Mouse (Mus musculus) mesoderm, embryonic 11.5 days (tissue): ENCODE data around the gene Ap2m1.
A peak's percentile ranks its signal among the peaks of the same experiment; 100 is the strongest.
"Not testable (repeated sequence)": the region's sequence is repeated elsewhere in the genome, so short reads cannot be mapped to it uniquely, and the experiment has no call there.

Experiments used
- DNase-seq: peaks from one replicate; pipeline ENCODE4 v3.0.0-alpha.2; 2012; ENCODE audit warnings: low read depth, low spot score

The Ap2m1 gene

DNA sequence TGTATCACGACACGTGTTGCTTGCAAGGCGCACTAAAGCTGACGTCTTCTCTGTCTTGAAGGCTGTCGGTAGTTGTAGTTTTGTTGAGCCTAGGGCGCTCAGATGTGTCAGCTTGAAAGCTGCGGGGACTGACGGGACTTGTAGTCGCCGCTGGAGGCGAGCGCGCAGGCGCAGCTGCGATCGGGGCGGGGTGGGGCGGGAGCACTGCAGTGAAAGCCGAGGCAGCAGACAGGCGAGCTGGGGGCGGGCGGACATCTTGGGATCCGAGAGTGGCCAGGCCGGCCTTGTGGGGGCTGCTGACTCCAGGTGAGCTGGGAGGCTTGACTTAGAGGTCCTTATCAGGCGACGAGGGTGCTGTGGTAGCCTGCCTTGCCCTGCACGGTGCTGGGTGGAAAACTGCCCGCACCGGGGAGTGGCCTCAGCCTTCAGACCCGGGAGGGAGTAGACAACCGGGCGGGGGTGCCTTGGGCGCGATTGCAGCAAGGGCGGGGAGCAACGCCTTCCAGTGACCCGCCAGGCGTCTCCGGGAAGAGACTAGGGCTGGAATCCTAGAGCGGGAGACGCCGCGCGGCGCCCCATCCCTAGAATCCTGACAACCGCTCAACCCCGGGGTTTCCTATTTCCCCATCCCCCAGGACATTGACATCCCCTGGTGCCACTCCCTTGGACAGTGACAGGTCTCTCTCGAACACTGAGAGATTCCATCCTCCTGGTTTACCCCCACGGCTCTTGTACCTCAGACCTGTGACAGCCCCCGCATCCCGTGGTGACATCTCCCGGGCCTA, at the start of gene Ap2m1:
TSS of gene Ap2m1 (plus strand) at position 183 of the 785 bp plus-strand sequence.
- DNase-seq, result peak; percentile 99

DNA sequence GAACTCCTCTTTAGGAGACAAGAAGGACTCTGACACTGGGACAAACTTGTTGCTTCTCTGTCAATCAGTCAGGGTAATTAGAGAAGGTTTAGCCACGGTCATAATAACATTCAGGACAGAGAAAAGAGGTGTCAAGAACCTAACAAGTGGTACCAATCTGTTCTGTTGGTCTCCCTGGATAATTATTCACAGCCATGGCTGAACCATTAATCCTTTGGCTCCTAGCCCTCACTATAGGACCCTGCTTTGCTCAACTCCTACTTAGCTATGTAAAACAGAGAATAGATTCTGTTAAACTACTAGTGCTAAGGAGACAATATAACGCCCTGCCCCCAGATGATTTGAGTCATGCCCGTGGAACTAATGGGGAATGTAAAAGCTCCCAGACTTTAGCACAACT, 49.2 kb upstream of the Ap2m1 start:
- DNase-seq, result no peak

DNA sequence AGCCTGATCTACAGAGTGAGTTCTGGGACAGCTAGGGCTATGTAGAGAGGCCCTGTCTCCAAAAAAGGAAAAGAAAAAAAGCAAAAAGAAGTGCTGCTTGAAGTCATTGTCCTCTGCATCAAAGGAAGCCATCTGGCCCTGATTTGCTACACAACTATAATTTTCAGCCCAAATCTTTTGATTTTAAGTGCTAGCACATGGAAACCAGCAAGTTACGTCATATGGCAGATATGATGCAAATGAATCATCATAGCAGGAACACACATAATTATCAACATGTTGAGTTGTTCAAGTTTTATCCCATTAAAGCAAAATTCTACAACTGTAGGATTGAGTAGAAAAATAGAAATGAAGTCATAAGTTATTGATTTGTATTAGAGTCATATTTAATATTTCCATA, 47.1 kb upstream of the Ap2m1 start:
- DNase-seq, result no peak

DNA sequence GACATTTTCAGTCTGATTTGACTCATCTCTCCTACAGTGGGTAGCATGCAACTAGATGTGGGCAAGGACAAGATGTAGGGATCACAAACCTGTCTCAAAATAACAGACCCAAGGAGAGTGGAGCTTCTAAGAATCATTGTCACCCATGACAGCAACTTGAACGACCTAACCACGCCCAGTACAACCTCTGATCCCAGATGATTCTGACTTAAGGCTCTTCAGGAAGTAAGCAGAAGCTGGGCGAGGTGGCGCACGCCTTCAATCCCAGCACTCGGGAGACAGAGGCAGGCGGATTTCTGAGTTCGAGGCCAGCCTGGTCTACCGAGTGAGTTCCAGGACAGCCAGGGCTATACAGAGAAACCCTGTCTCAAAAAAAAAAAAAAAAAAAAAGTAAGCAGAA, 46.5 kb upstream of the Ap2m1 start:
- not testable (repeated sequence) for DNase-seq

DNA sequence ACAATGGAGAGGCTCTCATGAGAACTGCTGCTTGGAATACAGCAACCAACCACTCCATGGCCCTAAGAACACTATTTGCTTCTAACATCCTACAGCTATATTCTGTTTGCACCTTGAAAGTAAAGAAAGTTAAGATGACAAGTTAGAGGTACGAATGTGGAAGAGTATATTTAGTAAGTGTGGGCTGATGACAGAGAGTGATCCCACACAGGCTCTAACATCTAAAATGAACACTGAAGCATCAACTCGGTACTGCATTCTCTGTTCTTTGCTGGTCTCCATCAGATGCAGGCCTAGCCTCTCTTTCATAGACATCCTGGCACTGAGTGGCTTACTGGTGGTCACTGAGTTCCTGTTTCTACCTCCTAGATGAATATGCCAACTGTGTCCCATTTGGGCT, 46.0 kb upstream of the Ap2m1 start:
- DNase-seq, result no peak

DNA sequence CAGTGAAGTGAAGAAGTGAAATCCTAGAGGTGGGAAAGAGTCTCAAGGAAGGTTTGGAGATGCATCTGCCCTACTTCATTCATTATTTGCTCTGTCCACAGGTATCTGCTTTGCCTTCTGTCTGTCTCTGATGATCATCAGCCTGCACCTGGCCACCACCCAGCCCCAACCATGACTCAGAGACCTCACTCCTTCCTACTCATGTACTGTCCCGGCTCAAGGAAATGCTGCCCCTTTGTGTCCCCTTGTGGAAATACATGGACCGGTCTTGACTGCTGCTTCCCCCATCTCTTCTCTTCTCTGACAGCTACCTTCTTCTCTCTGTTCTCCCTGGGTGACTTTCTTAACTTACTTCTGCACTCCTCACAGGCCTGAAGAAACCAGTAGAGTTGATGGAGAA, 44.7 kb upstream of the Ap2m1 start:
- DNase-seq, result no peak

DNA sequence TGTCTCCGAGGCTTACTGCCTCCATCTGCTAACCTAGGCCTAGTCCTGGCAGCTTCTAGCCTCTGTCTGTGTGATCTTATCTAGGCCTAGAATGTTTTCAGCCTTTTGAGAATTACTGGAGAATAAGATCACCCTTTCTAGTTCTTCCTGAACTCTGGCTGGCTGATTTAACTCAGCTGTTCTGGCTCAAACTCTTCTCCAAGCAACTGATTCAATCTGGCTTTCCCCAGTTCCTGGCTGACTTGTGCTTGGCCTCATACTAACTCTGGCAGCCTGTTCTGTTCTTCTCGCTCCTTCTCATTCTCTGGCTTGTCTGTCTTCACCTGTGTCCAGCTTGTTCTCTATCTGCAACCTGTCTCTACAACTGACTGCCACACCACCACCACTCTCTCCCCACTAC, 44.0 kb upstream of the Ap2m1 start:
- no peak for DNase-seq

DNA sequence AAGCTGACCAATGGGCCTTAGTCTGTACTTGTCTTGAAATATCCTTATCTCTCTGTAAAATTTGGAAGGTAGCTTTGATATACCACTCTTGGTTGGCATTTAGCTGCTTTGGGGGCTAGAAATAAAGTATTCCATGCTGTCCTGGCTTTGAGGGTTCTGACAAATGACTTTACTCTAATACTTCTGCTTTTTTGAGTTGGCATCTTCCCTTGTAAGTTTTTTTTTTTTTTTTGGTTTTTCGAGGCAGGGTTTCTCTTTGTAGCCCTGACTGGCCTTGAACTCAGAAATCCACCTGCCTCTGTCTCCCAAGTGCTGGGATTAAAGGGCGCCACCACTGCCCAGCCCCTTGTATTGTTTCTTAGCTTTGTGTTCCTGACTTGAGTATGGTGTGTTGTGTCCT, 41.8 kb upstream of the Ap2m1 start:
- DNase-seq, result no peak

DNA sequence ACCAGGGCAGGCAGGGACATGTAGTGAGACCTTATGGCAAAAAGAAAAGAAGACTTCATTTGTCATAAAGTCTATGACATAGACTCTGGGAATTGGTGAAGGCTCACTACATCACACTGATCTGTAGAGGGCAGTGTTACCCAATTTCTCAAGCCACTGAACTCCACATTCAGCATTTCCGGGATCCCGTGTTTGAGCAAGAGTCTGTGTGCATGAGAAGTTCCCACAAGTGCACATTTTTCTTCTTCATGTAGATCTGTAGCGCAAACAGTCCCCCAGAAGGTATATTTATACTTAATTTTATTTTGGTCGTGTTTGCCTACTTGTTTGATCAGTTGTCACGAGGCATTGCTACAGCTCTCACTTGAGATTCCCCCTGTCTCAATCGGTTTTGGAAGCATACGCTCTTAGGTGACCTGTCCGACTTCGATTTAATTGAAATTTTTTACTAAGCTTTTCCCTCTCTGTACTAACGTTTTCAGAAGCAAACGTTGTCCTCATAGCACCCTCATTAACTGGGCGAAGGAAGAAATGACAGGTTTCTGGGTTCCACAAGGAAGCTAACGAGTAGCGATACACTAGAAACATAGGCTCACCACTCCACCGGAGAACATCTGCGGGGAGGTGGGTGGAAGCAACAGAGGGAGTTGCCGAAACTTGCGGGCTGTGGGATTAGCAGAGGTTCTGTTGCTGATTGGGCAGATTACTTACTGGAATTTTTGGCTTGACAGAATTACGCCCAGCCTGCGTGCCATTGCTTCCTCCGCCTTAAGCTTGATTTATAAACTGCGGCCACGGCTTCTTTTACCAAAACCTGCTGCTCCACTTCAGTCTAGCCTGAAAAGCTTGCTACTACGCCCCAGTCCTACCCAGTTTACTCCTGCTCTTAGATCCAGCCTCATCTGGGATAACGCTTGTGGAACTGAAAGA, 38.3 kb upstream of the Ap2m1 start:
- peak; percentile 68 for DNase-seq

DNA sequence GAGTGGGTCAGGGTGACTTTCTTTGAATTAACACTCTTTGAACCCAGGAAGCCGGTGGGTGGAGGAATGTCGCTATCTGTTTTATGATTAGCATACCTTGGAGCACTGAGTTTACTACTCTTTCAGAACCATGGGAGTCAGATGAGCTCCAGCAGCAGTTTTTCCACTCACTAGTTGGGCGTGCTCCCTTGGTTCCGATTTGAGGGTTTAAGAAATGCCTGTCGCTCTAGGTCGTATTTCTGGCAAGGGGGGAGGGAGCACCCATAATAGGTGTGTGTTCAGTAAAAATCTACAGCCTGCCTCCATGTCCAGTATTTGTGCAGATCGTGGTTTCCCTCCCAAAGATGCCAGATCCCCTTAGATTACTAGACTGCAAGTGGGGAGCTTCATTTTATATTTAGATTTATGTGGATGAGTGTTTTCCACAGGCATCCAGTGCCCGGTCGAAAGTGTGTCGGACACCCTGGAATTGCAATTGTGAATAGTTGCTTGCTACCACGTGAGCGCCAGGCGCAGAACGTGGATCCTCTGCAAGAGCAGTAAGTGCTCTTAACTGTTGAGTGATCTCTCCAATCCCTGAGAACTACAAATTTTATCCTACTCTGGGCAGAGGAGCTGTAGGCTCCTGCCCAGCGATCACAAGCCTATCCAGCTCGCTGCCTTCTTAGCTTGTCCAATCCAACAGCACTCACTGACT, 37.1 kb upstream of the Ap2m1 start:
- DNase-seq, result no peak

DNA sequence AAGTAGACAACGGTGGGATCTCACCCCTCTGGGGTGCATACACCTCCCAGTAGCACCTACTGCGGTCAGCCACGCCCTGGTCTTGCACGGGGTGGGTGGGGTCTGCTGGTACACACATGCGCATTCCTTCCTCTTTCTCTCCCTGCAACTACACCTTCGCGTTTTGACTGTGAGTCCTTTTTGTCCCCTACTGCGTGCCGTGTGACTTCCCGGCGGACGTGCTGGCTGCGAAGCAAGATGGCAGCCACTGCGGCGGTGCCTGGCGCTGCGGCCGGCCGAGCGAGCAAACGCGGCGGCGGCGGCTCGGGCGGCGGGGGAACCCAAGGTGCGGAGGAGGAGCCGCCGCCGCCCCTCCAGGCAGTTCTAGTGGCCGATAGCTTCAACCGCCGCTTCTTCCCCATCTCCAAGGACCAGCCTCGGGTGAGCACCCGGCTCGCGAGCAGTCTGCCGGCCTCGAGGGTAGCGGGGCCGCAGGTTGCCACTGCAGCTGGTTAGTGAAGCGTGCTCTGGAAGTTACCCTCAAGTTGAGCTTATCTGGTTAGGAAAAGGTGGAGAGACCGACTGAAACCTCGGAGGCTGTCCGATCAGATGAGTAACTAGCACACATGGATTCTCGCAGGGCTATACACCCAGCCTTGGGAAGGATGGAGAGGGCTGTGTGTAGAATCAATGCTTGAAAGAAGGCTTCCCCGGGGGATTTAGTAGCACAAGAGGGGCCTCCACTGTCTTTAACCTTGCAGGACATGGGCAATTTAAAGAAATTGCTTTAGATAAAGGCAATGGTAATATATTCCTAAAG, 36.4 kb upstream of the Ap2m1 start, which contains the start of gene Eif2b5:
TSS of gene Eif2b5 (plus strand) at position 141 of the 799 bp plus-strand sequence.
- peak; percentile 90 for DNase-seq

DNA sequence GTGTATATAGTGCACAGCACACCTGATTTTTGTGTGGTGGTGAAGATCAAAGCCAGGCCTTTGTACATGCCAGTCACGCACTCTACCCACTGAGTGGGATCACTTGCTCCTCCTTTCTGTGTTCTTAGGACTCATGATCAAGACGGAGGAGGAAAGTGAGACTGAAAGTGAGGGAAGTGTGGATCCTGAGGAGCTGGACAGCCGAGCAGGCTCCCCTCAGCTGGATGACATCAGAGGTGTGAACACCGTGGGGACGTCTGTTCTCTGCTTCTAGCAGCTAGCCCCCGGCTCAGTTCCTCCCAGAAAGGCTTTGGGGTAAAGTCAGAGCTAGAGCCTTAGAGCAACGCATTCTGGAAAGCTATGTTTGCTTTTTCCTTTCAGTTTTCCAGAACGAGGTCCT, 29.3 kb upstream of the Ap2m1 start:
- no peak for DNase-seq

DNA sequence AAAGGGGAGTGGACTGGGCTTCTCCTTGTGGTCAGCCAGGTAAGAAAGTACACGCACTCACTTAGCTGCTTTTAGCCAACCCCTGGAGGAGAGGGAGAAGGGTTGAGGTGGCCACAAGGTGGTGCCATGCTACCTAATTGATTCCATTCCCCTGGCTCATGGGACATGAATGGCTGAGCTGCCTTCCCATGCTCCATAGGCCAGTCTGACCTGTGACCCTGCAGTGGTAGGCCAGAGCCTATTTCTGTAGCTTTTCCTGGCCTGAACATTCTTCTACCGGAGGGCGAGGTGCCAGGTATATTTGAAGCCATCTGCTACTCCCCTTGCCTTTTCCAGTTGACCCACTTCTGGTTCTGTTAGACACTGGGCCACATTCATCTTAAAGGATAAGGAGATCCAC, 25.9 kb upstream of the Ap2m1 start:
- peak; percentile 37 for DNase-seq

DNA sequence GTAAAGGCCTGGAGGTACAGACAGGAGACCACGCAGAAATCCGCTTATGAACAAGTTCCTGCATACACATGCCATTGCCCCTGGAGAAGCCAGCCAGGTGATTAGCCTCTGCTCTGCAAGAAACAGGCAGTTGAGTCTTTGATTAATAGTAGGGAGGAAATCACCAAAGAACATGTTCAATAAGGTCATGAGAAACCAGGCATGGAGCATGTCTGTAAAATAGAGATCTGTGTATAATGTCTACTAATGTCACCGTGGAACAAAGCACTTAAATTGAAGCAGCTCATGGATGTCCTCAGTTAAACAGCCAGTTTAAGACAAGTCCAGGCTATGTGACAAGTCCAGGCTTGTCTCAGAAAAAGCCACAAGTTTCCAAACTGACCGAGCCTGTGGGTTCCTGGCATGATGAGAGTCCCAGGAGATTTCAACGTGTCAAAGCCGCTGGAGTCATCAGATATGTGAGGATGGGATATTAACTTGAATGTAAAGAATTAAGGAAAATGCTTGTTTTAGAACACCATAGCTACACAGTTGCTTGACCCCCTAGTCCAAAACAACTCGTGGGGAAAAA, 23.9 kb upstream of the Ap2m1 start:
- no peak for DNase-seq

DNA sequence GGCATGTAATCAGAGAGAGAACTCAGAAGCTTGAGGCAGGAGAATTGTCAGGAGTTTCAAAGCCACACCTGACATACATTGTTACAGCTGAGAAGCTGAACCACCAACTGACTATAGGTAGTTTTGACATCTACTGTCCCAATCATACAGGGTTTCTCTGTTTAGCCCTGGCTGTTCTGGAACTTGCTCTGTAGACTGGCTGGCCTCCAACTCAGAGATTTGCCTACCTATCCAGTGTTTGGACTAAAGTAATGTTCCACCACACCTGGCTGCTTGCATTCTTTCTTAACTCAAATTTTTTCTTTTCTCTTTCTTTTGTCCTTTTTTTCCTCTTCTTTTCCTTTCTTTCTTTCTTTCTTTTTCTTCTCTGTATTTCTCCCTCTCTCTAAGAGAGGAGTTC, 19.2 kb upstream of the Ap2m1 start:
- DNase-seq, result no peak

DNA sequence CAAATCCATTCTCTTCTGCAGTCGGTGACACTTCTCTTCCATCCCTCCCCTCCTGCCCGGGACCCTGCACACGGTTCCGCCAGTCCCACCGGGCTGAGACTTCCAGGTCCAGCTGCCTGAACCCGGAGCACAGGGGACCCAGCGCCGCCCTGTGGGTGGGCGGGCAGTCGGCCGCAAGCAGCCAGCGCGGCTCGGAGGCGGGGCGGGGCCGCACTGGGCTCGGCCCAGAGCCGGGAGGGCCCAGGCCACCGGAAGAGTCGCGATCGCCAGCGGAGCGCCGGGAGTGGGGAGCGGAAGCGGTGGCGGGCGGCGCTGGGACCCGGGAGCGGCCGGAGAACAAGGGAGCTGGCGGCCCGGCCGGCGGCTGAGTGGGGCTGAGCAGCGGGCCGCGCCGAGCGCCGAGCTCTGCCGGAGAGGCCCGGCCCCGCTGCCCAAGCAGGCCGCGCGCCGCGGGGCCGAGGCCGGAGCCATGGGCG, 18.5 kb upstream of the Ap2m1 start, which contains the start of gene Dvl3:
TSS of gene Dvl3 (plus strand) at position 257 of the 476 bp plus-strand sequence.
- peak; percentile 90 for DNase-seq

DNA sequence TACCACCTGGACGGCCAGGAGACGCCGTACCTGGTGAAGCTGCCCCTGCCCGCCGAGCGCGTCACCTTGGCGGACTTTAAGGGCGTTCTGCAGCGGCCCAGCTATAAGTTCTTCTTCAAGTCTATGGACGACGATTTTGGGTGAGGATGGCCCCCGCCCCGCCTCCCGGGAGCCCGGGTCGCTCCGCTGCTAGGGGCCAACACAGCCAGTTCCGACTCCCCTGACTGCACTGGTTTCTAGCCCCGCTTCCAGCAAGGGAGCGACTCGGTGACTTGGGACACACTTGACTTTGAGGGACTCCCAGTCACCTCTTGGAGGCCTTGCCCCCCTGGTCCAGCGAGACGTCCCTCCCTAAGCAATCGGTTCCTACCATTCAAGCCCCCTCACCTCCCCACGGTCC, 18.1 kb upstream of the Ap2m1 start:
- peak; percentile 13 for DNase-seq

DNA sequence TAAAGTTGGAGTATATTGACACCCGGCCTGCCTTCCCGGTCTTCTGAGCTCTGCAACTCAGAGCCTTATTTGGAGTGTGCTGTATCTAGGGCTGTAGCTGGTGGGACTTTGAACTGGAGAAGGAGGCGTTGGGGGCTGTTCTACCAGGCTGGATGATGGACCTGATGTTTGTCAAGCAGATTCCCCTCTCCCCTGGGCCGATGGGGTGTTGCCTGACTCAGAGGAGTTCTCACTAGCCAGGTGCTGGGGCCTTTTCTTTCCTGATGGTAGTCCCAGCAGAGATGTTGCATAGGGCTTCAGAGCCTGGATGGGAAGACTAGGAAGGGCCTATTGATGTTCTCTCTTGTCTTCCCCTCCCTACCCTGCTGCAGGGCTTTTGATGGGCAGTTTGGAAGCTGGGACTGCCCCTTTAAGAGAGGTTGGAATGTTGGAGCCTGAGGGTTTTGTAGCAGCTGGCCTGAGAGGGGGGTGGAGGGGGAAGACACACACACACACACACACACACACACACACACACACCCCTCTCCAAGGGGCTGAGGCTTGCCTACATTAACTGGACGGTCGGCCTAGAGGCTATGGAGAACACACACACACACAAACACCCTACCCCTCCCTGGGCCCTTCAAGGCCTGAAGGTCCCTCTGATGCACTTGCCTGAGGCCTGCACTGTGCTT, 17.4 kb upstream of the Ap2m1 start:
- DNase-seq, result peak; percentile 71

DNA sequence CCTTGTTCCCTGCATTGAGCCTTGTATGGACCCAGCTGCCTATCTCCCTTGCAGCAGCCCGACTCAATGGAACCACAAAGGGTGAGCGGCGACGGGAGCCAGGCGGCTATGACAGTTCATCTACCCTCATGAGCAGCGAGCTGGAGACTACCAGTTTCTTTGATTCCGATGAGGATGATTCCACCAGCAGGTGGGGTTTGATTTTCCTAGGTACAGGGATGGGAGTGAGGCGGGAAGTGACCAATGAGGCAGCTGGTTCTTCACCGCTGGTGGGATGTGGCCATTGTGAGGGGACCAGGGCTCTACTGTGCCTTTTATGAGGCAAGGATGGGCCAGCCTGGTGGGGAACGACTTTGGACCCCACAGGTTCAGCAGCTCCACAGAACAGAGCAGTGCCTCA, 11.4 kb upstream of the Ap2m1 start:
- DNase-seq, result no peak

DNA sequence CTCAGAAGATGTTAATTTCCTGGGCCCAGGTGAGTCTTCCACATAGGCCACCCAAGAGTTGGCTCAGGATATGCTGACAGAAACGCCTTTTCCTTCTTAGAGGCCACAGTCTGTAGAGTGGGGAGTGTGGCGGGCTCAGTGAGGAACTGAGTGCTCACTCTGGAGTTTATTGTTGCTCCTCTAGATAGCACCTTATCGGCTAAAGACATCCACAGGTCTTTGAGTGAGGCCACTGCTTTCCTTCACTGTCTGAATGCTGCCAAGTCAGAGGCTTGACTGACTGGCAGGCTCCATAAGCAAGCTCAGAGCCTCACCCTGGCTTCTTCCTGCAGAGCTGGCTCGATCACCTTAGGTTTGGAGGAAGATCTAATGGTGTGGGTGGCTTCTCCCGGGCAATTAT, 6.5 kb upstream of the Ap2m1 start:
- DNase-seq, result no peak
